Mouse (Mus musculus): ENCODE measurements around the gene Fosl1.
"Not testable (repeated sequence)": the region's sequence is repeated elsewhere in the genome, so short reads cannot be mapped to it uniquely, and the experiment has no call there.

Gene Fosl1

DNA sequence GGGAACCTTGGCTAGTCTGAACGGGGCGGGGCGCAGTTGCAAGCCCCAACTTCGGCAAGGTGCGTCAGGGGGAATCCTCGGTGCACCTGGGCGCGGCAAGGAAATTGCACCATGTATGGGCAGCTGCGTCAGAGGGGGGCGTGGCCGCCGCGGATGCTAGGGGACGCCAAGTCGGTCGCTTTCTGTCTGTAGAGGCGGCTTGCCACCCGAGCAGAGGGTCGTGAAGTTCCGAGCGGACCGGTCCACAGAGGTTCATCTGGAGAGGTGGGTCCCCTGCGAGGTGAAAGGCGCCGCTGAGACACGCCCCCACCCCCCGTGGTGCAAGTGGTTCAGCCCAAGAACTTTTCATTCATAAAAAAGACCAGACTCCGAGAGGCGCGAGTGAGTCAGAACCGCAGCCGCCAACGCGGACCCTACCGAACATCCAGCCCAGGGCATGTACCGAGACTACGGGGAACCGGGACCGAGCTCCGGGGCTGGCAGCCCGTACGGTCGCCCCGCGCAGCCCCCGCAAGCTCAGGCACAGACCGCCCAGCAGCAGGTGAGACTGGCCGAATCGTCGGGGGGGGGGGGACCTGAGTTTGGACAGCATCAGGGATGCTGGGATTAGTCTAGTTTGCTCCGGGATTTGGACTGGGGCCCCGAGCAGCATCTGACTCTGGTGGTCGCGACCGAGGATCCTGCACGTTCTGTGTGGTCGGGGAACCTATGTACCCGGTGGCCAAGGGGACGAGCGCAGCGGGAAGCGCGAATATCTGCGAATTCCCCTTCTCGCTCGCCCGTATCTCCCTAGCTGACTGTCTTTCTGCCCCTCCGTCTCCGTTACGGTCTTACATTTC, at the start of gene Fosl1:
TSS of gene Fosl1 (plus strand) at position 33 of the 839 bp plus-strand sequence.
- DNase-seq (ENCODE audit: extremely low read depth, insufficient read length, low spot score), result peak; percentile 90

DNA sequence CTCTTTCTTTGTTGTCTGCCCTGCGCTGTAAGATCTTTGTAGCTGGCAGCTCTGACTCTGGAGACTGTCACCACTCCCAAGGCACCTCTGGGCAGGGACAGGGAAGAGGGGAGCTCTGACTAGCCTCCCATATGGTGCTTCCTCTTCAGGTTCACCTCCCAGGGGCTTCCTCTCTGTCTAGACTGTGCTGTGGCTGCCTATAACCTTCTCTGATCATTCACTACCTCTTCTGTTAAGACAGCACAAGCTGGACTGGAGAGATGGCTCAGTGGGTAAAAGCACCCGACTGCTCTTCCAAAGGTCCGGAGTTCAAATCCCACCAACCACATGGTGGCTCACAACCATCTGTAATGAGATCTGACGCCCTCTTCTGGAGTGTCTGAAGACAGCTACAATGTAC, 46.3 kb upstream of the Fosl1 start:
- not testable (repeated sequence) for DNase-seq (ENCODE audit: extremely low read depth, insufficient read length, low spot score)

GRCm38 (mm10) chr19:5402293-5402692, 45.1 kb upstream of the Fosl1 start, which contains the start of gene Tsga10ip:
TSS of gene Tsga10ip (minus strand) at chr19:5402526.
- DNase-seq (ENCODE audit: extremely low read depth, insufficient read length, low spot score), result no peak

DNA sequence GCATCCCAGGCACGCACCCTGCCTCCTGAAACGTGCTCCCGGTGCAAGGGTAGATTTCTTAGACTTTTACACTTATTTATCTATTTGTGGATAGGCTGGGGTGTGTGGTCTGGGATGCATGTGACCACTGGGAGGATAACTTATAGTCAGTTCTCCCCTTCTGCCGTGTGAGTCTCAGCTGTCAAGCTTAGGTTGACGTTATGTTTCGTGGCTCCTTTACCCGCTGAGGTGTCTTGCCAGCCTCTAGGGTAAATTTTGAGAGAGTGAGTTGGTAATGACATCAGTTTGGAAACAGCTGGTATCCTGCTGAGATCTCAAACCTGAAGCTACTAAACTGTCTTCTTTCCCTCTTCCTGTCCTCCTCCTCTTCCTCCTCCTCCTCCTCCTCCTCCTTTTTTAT, 41.4 kb upstream of the Fosl1 start:
- DNase-seq (ENCODE audit: extremely low read depth, insufficient read length, low spot score), result no peak

- not testable (repeated sequence) for DNase-seq (ENCODE audit: extremely low read depth, insufficient read length, low spot score)
Measured at GRCm38 (mm10) chr19:5406531-5407126, 40.7 kb upstream of the Fosl1 start.

DNA sequence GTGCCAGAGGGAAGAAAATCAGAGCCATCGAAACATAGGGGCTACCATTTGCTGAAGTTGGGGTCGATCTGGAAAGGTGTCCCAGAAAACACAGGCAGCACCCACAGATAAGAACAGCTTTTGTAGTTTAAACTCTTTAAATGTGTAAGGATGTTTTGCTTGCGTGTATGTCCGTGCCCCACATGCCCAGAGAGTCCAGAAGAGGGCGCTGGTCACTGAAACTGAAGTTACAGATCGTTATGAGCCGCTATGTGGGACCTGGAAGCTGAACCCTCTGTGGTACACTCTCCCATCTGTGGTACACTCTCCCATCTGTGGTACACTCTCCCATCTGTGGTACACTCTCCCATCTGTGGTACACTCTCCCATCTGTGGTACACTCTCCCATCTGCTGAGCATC, 40.2 kb upstream of the Fosl1 start:
- DNase-seq (ENCODE audit: extremely low read depth, insufficient read length, low spot score), result no peak

DNA sequence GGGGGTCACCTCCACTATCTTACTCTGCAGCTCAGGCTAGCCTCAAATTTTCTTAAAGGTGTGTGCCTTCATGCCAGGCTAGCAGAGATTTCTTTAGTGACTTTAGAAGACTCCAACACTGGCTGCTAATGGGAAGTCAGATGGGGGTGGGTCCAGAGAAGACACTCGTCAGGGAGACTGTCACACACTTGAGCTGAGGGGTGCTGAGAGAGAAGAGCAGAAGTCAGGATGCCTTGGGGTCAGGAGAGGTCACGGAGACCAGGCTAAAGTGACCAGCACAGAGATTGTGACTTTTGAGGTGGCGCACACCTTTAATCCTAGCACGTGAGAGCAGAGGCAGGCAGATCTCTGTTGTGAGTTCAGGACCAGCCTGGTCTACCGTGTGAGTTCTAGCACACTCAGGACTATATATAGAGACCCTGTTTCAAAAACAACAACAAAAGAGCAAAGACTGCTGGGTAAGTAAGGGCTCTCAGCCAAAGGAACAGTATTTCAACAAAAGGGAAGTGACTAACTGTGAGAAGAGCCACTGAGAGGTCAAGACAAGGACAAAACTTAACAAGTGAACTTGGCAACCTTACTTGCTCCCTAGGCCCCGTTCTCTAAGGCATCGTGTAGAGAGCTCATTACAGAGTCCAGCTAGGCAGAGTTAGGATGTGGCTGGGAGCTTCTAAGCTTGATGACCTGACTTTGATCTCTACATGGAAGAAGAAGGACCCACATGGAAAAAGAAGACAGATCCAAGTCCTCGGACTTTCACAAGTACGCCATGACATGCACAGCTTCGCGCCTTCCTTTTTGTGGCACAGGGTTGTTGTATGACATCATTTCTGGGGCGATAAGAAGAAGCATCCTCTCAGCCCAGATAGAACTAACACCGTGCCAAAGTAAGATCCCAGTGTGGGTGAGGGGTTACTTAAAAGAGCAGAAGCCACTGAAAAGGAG, 39.0 kb upstream of the Fosl1 start:
- no peak for DNase-seq (ENCODE audit: extremely low read depth, insufficient read length, low spot score)

- no peak for DNase-seq (ENCODE audit: extremely low read depth, insufficient read length, low spot score)
Measured at GRCm38 (mm10) chr19:5409068-5409467, 38.3 kb upstream of the Fosl1 start.

GRCm38 (mm10) chr19:5410641-5411040, 36.7 kb upstream of the Fosl1 start:
- DNase-seq (ENCODE audit: extremely low read depth, insufficient read length, low spot score), result no peak

DNA sequence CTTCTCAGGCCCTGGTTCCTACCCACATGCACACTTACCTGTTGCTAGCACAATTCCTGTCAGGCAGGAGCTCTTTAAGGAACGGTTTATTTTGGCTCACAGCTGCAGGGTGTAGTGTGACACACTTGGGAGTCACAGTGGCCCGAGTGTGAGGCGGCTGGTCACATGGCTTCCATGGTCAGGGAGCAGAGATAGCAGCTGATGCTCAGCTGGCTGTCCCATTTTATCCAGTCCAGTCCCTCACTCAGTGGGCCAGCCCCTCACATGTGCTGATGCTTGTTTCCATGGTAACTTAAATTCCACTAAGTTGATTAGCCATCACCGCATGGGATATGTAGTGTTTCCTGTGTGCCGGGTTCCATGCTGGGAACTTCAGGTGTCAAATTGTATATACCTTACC, 35.4 kb upstream of the Fosl1 start:
- DNase-seq (ENCODE audit: extremely low read depth, insufficient read length, low spot score), result no peak

GRCm38 (mm10) chr19:5413840-5414239, 33.5 kb upstream of the Fosl1 start:
- no peak for DNase-seq (ENCODE audit: extremely low read depth, insufficient read length, low spot score)

- no peak for DNase-seq (ENCODE audit: extremely low read depth, insufficient read length, low spot score)
Measured at GRCm38 (mm10) chr19:5414534-5414957, 32.8 kb upstream of the Fosl1 start.

DNA sequence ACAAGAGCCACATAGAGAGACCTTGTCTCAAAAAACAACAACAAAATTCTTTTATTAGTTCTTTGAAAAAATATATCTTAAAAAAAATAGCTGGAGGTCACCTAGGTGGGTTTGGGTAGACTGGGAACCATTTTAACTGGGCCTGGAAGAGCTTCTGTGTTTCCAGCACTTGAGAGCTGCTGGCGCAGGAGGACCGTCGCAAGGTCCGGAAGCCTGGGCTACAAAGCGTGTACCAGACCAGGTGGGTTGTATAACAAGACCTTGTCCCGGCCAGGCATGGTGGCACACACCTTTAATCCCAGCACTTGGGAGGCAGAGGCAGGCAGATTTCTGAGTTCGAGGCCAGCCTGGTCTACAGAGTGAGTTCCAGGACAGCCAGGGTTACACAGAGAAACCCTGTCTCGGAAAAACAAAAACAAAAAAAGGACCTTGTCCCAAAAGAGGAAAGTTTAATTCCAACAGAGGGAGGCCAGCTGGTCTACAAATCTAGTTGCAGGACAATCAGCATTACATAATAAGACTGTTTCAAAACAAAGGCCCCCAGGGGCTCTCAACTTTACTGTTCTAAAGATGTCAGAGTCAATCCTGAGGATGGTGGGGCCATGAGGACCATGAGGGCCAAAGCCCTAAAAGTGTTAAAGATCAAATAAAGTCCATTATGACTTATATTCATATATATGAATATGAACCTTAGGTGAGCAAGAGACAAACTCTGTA, 28.4 kb upstream of the Fosl1 start:
- DNase-seq (ENCODE audit: extremely low read depth, insufficient read length, low spot score), result no peak

- no peak for DNase-seq (ENCODE audit: extremely low read depth, insufficient read length, low spot score)
Measured at GRCm38 (mm10) chr19:5419630-5420029, 27.7 kb upstream of the Fosl1 start.

- DNase-seq (ENCODE audit: extremely low read depth, insufficient read length, low spot score), result no peak
Measured at GRCm38 (mm10) chr19:5420579-5420978, 26.8 kb upstream of the Fosl1 start.

DNA sequence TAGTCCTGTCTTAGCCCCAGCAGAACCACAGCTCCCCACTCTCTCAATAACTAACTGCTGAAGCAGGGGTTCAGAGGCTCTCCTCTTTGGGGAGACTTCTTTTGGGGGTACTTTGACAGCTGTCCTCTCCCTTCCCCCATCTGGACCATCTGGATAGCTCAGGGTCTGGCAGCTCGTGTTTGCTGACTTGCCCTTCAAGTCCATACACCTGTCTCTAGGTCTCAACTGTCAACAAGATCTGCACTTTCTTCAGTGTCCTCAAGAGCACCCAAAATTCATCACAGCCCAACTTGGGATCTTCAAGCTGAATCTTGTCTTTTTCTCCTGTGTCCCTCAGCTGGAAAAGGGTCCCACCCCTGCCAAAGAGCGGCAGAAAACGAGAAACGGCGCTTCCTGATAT, 25.6 kb upstream of the Fosl1 start:
- no peak for DNase-seq (ENCODE audit: extremely low read depth, insufficient read length, low spot score)

DNA sequence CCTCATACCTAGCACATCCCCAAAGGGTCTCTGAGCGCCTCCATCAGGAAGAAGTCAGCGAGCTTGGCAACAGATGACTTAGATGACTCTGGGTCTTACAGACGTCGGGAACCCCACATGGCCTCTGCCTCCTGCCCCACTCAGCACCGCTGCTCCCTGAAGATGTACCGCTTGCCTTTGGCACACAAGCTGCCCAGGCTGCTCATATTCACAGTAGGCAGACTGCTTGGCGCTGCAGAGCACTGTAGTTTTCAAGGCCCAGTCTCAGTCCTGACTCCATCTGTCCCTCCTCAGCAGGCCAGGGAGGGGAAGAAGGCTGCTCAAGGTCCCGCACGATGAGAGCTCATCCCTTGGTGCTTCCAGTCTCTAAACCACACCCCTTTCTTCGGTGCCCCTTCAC, 25.1 kb upstream of the Fosl1 start:
- no peak for DNase-seq (ENCODE audit: extremely low read depth, insufficient read length, low spot score)

DNA sequence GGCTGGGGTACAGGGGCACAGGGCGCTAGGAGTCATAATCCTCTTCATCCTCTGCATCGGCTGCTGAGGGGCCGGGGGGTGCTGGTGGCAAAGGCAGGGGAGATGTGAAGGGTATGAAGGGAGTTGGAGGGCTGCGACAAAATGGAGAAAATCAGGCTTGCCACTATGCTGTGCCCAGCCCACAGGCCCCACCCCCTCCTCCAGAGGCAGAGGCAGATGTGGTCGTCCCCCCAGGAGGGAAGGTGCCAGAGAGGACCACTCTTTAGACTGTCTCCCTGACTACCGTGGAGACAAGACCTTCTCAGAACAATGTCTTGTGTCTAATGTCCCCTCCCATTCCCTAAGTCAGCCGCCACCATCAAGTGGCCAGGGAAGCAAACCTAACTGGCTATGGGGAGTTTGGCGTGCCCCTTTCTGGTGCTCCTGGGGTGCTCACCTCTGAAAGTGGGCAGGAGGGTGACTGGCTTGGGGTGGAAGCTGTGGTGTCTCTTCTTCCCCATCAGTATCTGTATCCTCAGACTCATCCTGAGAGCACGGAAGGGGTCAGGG, 24.4 kb upstream of the Fosl1 start:
- DNase-seq (ENCODE audit: extremely low read depth, insufficient read length, low spot score), result no peak

DNA sequence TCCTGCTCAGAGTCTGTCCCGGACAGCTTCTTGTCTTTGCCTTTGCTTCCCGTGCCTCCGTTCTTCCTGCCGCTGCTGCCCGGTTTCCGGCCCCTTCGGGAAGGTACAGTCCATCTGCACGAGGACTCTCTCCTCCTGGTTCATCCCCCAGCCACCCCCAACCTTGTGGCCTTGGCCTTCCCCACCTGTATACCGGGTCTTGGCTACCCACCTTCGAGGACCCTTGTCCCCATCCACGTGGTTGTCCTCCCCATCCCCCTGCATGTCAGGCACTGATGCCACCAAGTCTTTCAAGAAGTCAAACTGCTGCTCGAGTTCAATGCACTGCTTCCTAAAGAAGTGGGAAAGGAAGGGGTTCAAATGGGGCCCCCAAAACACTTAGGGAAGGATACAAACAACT, 23.8 kb upstream of the Fosl1 start:
- DNase-seq (ENCODE audit: extremely low read depth, insufficient read length, low spot score), result no peak

DNA sequence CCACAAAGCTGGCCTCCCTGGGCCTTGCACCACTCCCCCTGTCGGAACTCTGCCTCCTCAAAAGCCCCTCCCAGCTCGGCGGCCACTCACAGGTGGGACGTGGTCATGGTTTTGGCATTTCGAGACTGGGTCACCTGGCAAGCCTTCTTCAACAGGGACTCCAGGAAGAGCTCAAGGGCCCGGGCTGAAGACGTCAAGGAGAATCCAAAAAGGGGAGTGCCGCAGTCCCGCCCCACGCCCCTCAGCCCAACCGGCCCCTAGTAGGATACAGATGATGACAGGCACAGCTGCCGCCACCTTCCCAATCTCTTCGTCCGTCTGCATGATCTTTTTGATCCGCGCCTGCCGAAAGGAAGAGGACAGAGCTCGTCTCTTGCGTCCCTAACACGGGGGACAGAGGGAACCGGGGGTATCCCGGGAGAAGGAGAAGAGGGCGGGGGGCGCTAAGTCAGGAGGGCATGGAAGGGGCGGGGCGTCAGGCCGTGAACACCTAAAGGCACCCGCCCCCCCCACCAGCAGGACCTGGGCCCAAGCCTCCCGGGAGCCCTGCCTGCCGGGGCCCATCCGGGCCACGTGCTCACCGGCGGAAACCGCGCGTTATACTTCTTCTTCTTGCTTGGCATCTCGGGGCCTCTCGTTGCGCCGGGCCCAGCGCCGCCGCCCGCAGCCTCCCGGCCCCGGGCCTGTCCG, 23.1 kb upstream of the Fosl1 start:
- peak; percentile 75 for DNase-seq (ENCODE audit: extremely low read depth, insufficient read length, low spot score)

All from 3134 (cell line).